Mouse (Mus musculus) small intestine, adult 2 months (tissue): ENCODE results near the gene Rph3al.

Source experiments
- CTCF ChIP-seq: fragments of 200-500 bp; IDR thresholded peaks from 2 replicates; pipeline ENCODE4 v1.5.1; 2012; ENCODE audit warnings: low read depth, mild to moderate bottlenecking, control low read depth, inconsistent platforms, low read length, moderate library complexity, mixed read lengths; ENCODE audit not compliant: insufficient replicate concordance, insufficient read length; ENCODE audit errors: extremely low read depth
- POLR2A ChIP-seq: fragments of 200-500 bp; IDR thresholded peaks from 2 replicates; pipeline ENCODE4 v1.6.1; 2012; ENCODE audit warnings: low read depth, mild to moderate bottlenecking, control low read depth, inconsistent platforms, low read length, moderate library complexity

DNA sequence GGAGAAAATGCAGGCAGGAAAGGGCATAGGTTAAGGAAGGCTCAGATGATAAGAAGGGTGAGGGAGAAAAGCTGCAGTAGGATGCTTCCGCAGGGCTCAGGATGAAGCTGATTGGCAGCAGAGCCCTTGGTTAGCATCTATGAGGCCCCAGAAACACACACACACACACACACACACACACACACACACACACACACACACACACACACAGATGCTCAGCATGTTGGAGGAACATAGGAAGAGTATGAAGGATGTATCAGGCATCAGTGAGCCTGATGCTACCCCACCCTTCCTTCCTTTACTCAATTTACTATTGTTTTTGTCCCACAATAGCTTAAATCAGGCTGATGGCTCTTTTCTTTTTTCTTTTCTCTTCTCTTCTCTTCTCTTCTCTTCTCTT is 46.4 kb upstream of the Rph3al start:
- TF ChIP-seq CTCF = no peak
- no peak for TF ChIP-seq POLR2A
